Mouse (Mus musculus): ENCODE data around the gene Nxpe2.

Gene Nxpe2

DNA sequence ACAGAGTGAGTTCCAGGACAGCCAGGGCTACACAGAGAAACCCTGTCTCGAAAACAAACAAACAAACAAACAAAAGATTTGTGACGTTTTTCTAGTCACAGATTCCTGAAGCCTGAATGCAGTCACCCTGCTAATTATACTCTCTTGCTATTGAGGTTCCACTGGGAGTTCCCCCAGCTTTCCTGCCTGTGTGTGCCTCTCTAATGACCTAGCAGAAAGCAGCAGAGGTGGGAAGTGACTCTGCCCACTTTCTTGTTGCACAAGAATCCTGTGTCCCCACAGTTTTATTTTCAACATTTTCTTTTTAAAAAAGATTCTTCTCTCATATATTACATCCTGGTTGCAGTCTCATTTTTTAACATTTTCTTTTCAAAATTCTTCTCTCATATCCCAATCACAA, 58.5 kb downstream of the Nxpe2 start:
- no peak for DNase-seq

DNA sequence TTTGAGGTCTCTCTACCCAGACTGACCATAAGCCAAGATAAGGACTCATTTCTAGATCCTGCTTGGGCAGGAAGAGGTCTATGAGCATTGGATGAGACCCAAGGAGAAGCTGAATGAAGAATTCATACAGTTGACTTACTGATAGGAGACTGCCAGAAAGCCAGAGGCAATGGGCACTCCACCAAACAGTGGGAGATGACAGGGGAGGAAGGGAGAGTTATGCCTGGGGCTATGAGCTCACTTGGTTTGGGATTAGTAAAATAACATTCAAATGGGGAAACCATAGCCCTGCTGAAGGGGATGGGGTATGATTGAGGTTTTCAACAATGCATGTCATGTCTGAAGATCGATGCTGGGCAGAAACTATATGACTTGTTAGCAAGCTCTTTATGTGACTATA, 63.0 kb downstream of the Nxpe2 start:
- no peak for DNase-seq

DNA sequence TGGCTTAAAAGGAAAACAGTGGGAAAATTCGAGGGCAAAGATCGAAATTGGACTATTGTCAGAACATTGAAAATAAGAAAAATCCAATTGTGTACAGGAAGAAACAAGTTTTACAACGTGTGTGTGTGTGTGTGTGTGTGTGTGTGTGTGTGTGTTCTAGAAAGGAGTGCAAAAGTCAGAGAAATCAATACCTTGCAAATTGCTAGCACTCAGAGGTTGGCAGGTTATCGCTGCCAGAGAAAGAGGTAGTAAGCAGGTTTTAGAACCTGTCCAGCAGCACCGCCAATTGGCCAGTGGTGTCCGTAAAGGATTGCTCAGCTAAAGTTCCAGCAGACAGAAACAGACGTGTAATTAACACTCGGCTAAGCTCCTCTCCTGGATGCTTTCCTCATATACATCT, 69.0 kb downstream of the Nxpe2 start:
- DNase-seq: no peak

DNA sequence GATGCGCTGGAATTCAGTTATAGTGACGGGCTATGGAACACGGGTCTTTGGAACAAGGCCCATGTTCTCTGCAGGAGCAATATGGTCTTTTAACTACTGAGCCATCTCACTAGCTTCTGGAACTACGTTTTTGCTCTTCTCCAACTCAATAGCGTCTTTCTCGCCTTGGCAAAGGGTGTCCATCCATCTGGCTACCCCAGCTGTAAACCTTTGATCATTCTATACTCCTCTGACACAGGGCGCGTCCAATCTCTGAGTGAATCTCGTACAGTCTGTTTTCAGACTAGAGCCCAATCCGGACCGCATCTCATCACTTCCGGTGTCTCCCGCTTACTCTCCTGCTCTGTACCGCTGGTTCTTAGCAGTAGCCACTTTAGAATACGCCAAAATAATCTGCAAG, 76.4 kb downstream of the Nxpe2 start:
- no peak for DNase-seq
